Mouse (Mus musculus): Measurements from ENCODE around the gene Pard6b. TPM values are rescaled to one million over a fixed set of nuclear protein-coding genes. Genes with fewer than 3 reads are reported as not detected.
A peak's percentile ranks its signal among the peaks of the same experiment; 100 is the strongest.
"Not testable (repeated sequence)": the region's sequence is repeated elsewhere in the genome, so short reads cannot be mapped to it uniquely, and the experiment has no call there.

Pard6b gene
- polyA plus RNA-seq, 1 experiment from 2014 or later, result 2.3 TPM

- TF ChIP-seq EP300 (IDR thresholded peaks at IDR 0.05; ENCODE audit: low read depth) (peak; percentile 25; the same call in 1 of the 2 replicates), CTCF (IDR thresholded peaks at IDR 0.05; ENCODE audit: low read depth) (no peak)
- H3K9ac ChIP-seq (replicated peaks), result peak overlapping the region; percentile 46; the same call in 1 of the 2 replicates
- ATAC-seq (peak; percentile 71), DNase-seq (peak; percentile 61)
- 1% methylated on average over 49 of the region's 56 CpGs for WGBS (ENCODE audit: insufficient replicate concordance)
- H3K9me3 ChIP-seq (ENCODE audit: low read length), result no peaks in the 10 kb centered on the region
- H3K4me3 ChIP-seq (ENCODE audit: low read depth, low read length), result peak overlapping the region; percentile 42
- H3K27me3 ChIP-seq (ENCODE audit: insufficient read depth, low read length), result peaks cover 18% of the 10 kb centered on the region
- peak overlapping the region; percentile 79 for H3K4me2 ChIP-seq (ENCODE audit: low read depth, low read length)
- peaks cover 10% of the 10 kb centered on the region; the same call in 1 of the 2 replicates for H3K4me1 ChIP-seq (ENCODE audit: insufficient read depth)
- no peaks in the 10 kb centered on the region for H3K36me3 ChIP-seq (replicated peaks; ENCODE audit: insufficient read depth, low read length)
- peak overlapping the region; percentile 51; the same call in 1 of the 2 replicates for H3K27ac ChIP-seq (ENCODE audit: low read depth)
These were observed 30.5 kb upstream of the Pard6b start for GRCm38 (mm10) chr2:168050000-168050942.

- Histone ChIP-seq H3K4me1 (ENCODE audit: insufficient read depth) (peaks cover 10% of the 10 kb centered on the region; the same call in 1 of the 2 replicates), H3K4me3 (ENCODE audit: low read depth, low read length) (no peak overlapping the region), H3K9me3 (ENCODE audit: low read length) (no peaks in the 10 kb centered on the region), H3K36me3 (replicated peaks; ENCODE audit: insufficient read depth, low read length) (no peaks in the 10 kb centered on the region), H3K27ac (ENCODE audit: low read depth) (no peak overlapping the region), H3K27me3 (ENCODE audit: insufficient read depth, low read length) (peaks cover 18% of the 10 kb centered on the region), H3K9ac (replicated peaks) (no peak overlapping the region), H3K4me2 (ENCODE audit: low read depth, low read length) (no peak overlapping the region)
- ATAC-seq (no peak), DNase-seq (no peak)
- TF ChIP-seq EP300 (IDR thresholded peaks at IDR 0.05; ENCODE audit: low read depth) (no peak), CTCF (IDR thresholded peaks at IDR 0.05; ENCODE audit: low read depth) (no peak)
- WGBS (ENCODE audit: insufficient replicate concordance), result 89% methylated on average over 1 of the region's 1 CpGs
These were observed 28.6 kb upstream of the Pard6b start for GRCm38 (mm10) chr2:168052156-168052555.

- H3K27ac ChIP-seq (ENCODE audit: low read depth), result no peak overlapping the region
- peaks cover 18% of the 10 kb centered on the region for H3K27me3 ChIP-seq (ENCODE audit: insufficient read depth, low read length)
- DNase-seq (peak; percentile 66), ATAC-seq (peak; percentile 41; the same call in 1 of the 2 replicates)
- H3K4me2 ChIP-seq (ENCODE audit: low read depth, low read length), result no peak overlapping the region
- no peak overlapping the region for H3K9ac ChIP-seq (replicated peaks)
- TF ChIP-seq CTCF (IDR thresholded peaks at IDR 0.05; ENCODE audit: low read depth) (peak; percentile 70), EP300 (IDR thresholded peaks at IDR 0.05; ENCODE audit: low read depth) (no peak)
- H3K36me3 ChIP-seq (replicated peaks; ENCODE audit: insufficient read depth, low read length), result no peaks in the 10 kb centered on the region
- peaks cover 10% of the 10 kb centered on the region; the same call in 1 of the 2 replicates for H3K4me1 ChIP-seq (ENCODE audit: insufficient read depth)
- WGBS (ENCODE audit: insufficient replicate concordance), result 14% methylated on average over 2 of the region's 2 CpGs
- no peaks in the 10 kb centered on the region for H3K9me3 ChIP-seq (ENCODE audit: low read length)
- no peak overlapping the region for H3K4me3 ChIP-seq (ENCODE audit: low read depth, low read length)
These were observed 28.1 kb upstream of the Pard6b start for GRCm38 (mm10) chr2:168052689-168053088.

GRCm38 (mm10) chr2:168054142-168054541 is 26.7 kb upstream of the Pard6b start:
- peaks cover 8% of the 10 kb centered on the region; the same call in 1 of the 2 replicates for H3K4me1 ChIP-seq (ENCODE audit: insufficient read depth)
- H3K27ac ChIP-seq (ENCODE audit: low read depth), result no peak overlapping the region
- ATAC-seq, result no peak
- no peaks in the 10 kb centered on the region for H3K9me3 ChIP-seq (ENCODE audit: low read length)
- no peak overlapping the region for H3K4me3 ChIP-seq (ENCODE audit: low read depth, low read length)
- H3K9ac ChIP-seq (replicated peaks), result no peak overlapping the region
- H3K36me3 ChIP-seq (replicated peaks; ENCODE audit: insufficient read depth, low read length), result no peaks in the 10 kb centered on the region
- no peak for TF ChIP-seq CTCF (IDR thresholded peaks at IDR 0.05; ENCODE audit: low read depth)
- peaks cover 14% of the 10 kb centered on the region for H3K27me3 ChIP-seq (ENCODE audit: insufficient read depth, low read length)
- H3K4me2 ChIP-seq (ENCODE audit: low read depth, low read length), result no peak overlapping the region
- 69% methylated on average over 11 of the region's 11 CpGs for WGBS (ENCODE audit: insufficient replicate concordance)
- DNase-seq, result no peak

GRCm38 (mm10) chr2:168055910-168056665 is 24.7 kb upstream of the Pard6b start:
- TF ChIP-seq CTCF (IDR thresholded peaks at IDR 0.05; ENCODE audit: low read depth) (no peak), EP300 (IDR thresholded peaks at IDR 0.05; ENCODE audit: low read depth) (no peak)
- Histone ChIP-seq H3K4me2 (ENCODE audit: low read depth, low read length) (no peak overlapping the region), H3K27me3 (ENCODE audit: insufficient read depth, low read length) (no peaks in the 10 kb centered on the region), H3K9me3 (ENCODE audit: low read length) (no peaks in the 10 kb centered on the region), H3K9ac (replicated peaks) (no peak overlapping the region), H3K4me1 (ENCODE audit: insufficient read depth) (no peaks in the 10 kb centered on the region), H3K27ac (ENCODE audit: low read depth) (no peak overlapping the region), H3K4me3 (ENCODE audit: low read depth, low read length) (no peak overlapping the region), H3K36me3 (replicated peaks; ENCODE audit: insufficient read depth, low read length) (no peaks in the 10 kb centered on the region)
- WGBS (ENCODE audit: insufficient replicate concordance), result 49% methylated on average over 14 of the region's 14 CpGs
- no peak for DNase-seq
- ATAC-seq, result no peak

- H3K27ac ChIP-seq (ENCODE audit: low read depth), result no peak overlapping the region
- no peak overlapping the region for H3K9ac ChIP-seq (replicated peaks)
- no peak overlapping the region for H3K4me2 ChIP-seq (ENCODE audit: low read depth, low read length)
- H3K4me3 ChIP-seq (ENCODE audit: low read depth, low read length), result no peak overlapping the region
- no peak for ATAC-seq
- H3K9me3 ChIP-seq (ENCODE audit: low read length), result no peaks in the 10 kb centered on the region
- no peaks in the 10 kb centered on the region for H3K27me3 ChIP-seq (ENCODE audit: insufficient read depth, low read length)
- no peaks in the 10 kb centered on the region for H3K4me1 ChIP-seq (ENCODE audit: insufficient read depth)
- no peak for DNase-seq
- WGBS (ENCODE audit: insufficient replicate concordance), result 68% methylated on average over 8 of the region's 8 CpGs
- no peaks in the 10 kb centered on the region for H3K36me3 ChIP-seq (replicated peaks; ENCODE audit: insufficient read depth, low read length)
- TF ChIP-seq CTCF (IDR thresholded peaks at IDR 0.05; ENCODE audit: low read depth) (no peak), EP300 (IDR thresholded peaks at IDR 0.05; ENCODE audit: low read depth) (no peak)
These were observed 24.2 kb upstream of the Pard6b start for GRCm38 (mm10) chr2:168056666-168056933.

- 55% methylated on average over 2 of the region's 2 CpGs for WGBS (ENCODE audit: insufficient replicate concordance)
- H3K4me2 ChIP-seq (ENCODE audit: low read depth, low read length), result not testable (repeated sequence)
These were observed 22.9 kb upstream of the Pard6b start for GRCm38 (mm10) chr2:168057876-168058275.

More at GRCm38 (mm10) chr2:168057876-168058275, 22.9 kb upstream of the Pard6b start:
- not testable (repeated sequence) for H3K27me3 ChIP-seq (ENCODE audit: insufficient read depth, low read length); H3K4me1 ChIP-seq (ENCODE audit: insufficient read depth); H3K9ac ChIP-seq (replicated peaks); H3K9me3 ChIP-seq (ENCODE audit: low read length); H3K4me3 ChIP-seq (ENCODE audit: low read depth, low read length); H3K27ac ChIP-seq (ENCODE audit: low read depth); H3K36me3 ChIP-seq (replicated peaks; ENCODE audit: insufficient read depth, low read length); DNase-seq; ATAC-seq
